In the genomic region with DNA sequence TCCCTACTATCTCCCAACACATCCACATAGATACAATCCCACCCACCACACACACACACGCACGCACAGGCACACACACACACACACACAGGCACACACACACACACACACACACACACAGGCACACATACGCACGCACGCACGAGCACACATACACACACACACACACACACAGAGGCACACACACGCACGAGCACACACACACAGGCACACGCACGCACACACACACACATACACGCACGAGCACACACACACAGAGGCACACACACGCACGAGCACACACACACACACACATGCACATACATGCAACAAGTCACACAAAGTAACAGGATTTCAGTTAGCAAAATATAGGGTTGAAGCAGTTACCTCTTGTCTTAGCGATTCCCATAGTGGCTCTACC, we compare ENCODE assay signal across 11 mouse cellular contexts. TPM values are rescaled to one million over a fixed set of nuclear protein-coding genes. Genes with fewer than 3 reads are reported as not detected.
A peak's percentile ranks its signal among the peaks of the same experiment; 100 is the strongest.
DNase-seq lines count a peak whose midpoint lies in the region; ATAC-seq and TF ChIP-seq lines count a peak whose summit lies in the region.
"Had no signal": no experiment of that assay in that cellular context is flagged by ENCODE, and none has a peak within 500 bp of the region (broad histone marks: within the 10 kb centered on the region; RNA-seq: fewer than 3 reads in every experiment).

No protein-coding gene starts in this region.

- DNase-seq in heart, embryonic 10.5 days (ENCODE audit: low spot score) = no peak
- no peak for DNase-seq in testis, postnatal 14 days (ENCODE audit: low spot score)
- no peak for DNase-seq in adrenal gland, adult 18-20 months (ENCODE audit: low spot score in 2 of 2)
- DNase-seq in right cerebral cortex, postnatal 10 days (ENCODE audit: low spot score in 2 of 2) = no peak
- DNase-seq: cerebellum, postnatal 10 days; kidney, postnatal 4 days had no signal

- no peaks in the 10 kb centered on the region for H3K27me3 ChIP-seq in heart, embryonic 14.5 days (ENCODE audit: control insufficient read depth, insufficient read depth, low read length)
- no peaks in the 10 kb centered on the region for H3K27me3 ChIP-seq in heart, embryonic 10.5 days (ENCODE audit: insufficient read depth, poor library complexity, severe bottlenecking)
- H3K27me3 ChIP-seq in testis, adult 2 months (ENCODE audit: control insufficient read depth, insufficient read depth, low read length) = no peaks in the 10 kb centered on the region
- no peaks in the 10 kb centered on the region for H3K27me3 ChIP-seq in midbrain, embryonic 13.5 days
- H3K27me3 ChIP-seq: embryonic facial prominence, embryonic 15.5 days had no signal

- peak; percentile 38; the same call in 1 of the 2 replicates for TF ChIP-seq POLR2A in testis, adult 2 months (IDR thresholded peaks at IDR 0.05; ENCODE audit: control insufficient read depth, low read depth, low read length)

- no peak overlapping the region for H3K4me3 ChIP-seq in heart, embryonic 14.5 days (ENCODE audit: control insufficient read depth in 1 of 2, insufficient read depth in 1 of 2, low read depth in 1 of 2, low read length in 2 of 2)
- no peak overlapping the region for H3K4me3 ChIP-seq in heart, embryonic 10.5 days
- no peak overlapping the region for H3K4me3 ChIP-seq in testis, adult 2 months (ENCODE audit: control insufficient read depth, low read depth, low read length)
- H3K4me3 ChIP-seq in midbrain, embryonic 13.5 days (replicated peaks) = no peak overlapping the region
- H3K4me3 ChIP-seq: embryonic facial prominence, embryonic 15.5 days had no signal

- H3K9me3 ChIP-seq in heart, embryonic 14.5 days (ENCODE audit: control insufficient read depth, low read length) = no peaks in the 10 kb centered on the region
- H3K9me3 ChIP-seq in heart, embryonic 10.5 days = no peaks in the 10 kb centered on the region
- H3K9me3 ChIP-seq in midbrain, embryonic 13.5 days = no peaks in the 10 kb centered on the region
- H3K9me3 ChIP-seq: embryonic facial prominence, embryonic 15.5 days had no signal

- H3K4me2 ChIP-seq in heart, embryonic 14.5 days (ENCODE audit: low read length) = no peak overlapping the region
- H3K4me2 ChIP-seq in midbrain, embryonic 13.5 days (replicated peaks) = no peak overlapping the region
- H3K4me2 ChIP-seq: embryonic facial prominence, embryonic 15.5 days had no signal

- 0 out of 2 replicates have a peak, but pooled peaks have one; percentile 53 for ATAC-seq in heart, embryonic 14.5 days (ENCODE audit: insufficient number of reproducible peaks, insufficient read depth, low FRiP score, low read depth)
- ATAC-seq in midbrain, embryonic 13.5 days = peak; percentile 76

- 89% methylated on average over 15 of the region's 15 CpGs for WGBS in heart, embryonic 14.5 days
- 83% methylated on average over 15 of the region's 15 CpGs for WGBS in heart, embryonic 10.5 days
- WGBS in midbrain, embryonic 13.5 days = 81% methylated on average over 15 of the region's 15 CpGs

- peaks cover 38% of the 10 kb centered on the region for H3K36me3 ChIP-seq in heart, embryonic 14.5 days (ENCODE audit: control insufficient read depth, insufficient read depth, low read length)
- H3K36me3 ChIP-seq in heart, embryonic 10.5 days = peaks cover 23% of the 10 kb centered on the region
- H3K36me3 ChIP-seq in testis, adult 2 months (ENCODE audit: control insufficient read depth, insufficient read depth, low read length) = peaks cover 3% of the 10 kb centered on the region
- H3K36me3 ChIP-seq in midbrain, embryonic 13.5 days = no peaks in the 10 kb centered on the region

- peak; percentile 9; the same call in 1 of the 2 replicates for TF ChIP-seq CTCF in testis, adult 2 months (IDR thresholded peaks at IDR 0.05; ENCODE audit: control insufficient read depth, insufficient read depth, insufficient replicate concordance, low read depth, low read length)

- 0 out of 4 replicates have a peak overlapping the region, but pooled peaks of 1 of the 2 experiments have one; percentile 25 for H3K27ac ChIP-seq in heart, embryonic 14.5 days (replicated peaks in 1 of 2; ENCODE audit: control insufficient read depth in 1 of 2, insufficient read depth in 1 of 2, low read depth in 2 of 2, low read length in 2 of 2)
- H3K27ac ChIP-seq in heart, embryonic 10.5 days = no peak overlapping the region
- no peak overlapping the region for H3K27ac ChIP-seq in testis, adult 2 months (ENCODE audit: control insufficient read depth, insufficient read depth, low read depth, low read length)
- no peak overlapping the region for H3K27ac ChIP-seq in midbrain, embryonic 13.5 days
- H3K27ac ChIP-seq: embryonic facial prominence, embryonic 15.5 days; liver, embryonic 14.5 days had no signal

- no peak overlapping the region for H3K9ac ChIP-seq in heart, embryonic 14.5 days (ENCODE audit: low read length)
- H3K9ac ChIP-seq in midbrain, embryonic 13.5 days (replicated peaks) = no peak overlapping the region
- H3K9ac ChIP-seq: embryonic facial prominence, embryonic 15.5 days; liver, embryonic 14.5 days had no signal

- H3K4me1 ChIP-seq in heart, embryonic 14.5 days (ENCODE audit: control insufficient read depth in 2 of 2, insufficient read depth in 2 of 2, low read length in 2 of 2) = peaks cover 8 to 24% of the 10 kb centered on the region in 2 experiments
- peaks cover 18% of the 10 kb centered on the region for H3K4me1 ChIP-seq in heart, embryonic 10.5 days
- no peaks in the 10 kb centered on the region for H3K4me1 ChIP-seq in testis, adult 2 months (ENCODE audit: control insufficient read depth, insufficient read depth, low read length)
- peaks cover 19% of the 10 kb centered on the region for H3K4me1 ChIP-seq in midbrain, embryonic 13.5 days (replicated peaks)

RNA-seq across cellular contexts. Expression of a gene that starts 51.1 kb away (rescaled TPM):
- 20.5 and 20.9 TPM in 2 replicates for polyA plus RNA-seq in heart, embryonic 14.5 days (2014; fragmentation: Nextera tagmentation; extraction: Ambion mirVana)
- 11.4 and 17.5 TPM in 2 replicates for polyA plus RNA-seq in heart, embryonic 10.5 days (2016; fragmentation: Nextera tagmentation; extraction: Ambion mirVana)
- 33.4 and 36.0 TPM in 2 replicates for polyA plus RNA-seq in testis, adult 2 months (2012; rRNA removed)
- polyA plus RNA-seq in midbrain, embryonic 13.5 days (2015; fragmentation: Nextera tagmentation; extraction: Ambion mirVana) = 2.1 and 2.6 TPM in 2 replicates
- 10 to 100 TPM; 16.4 to 16.5 TPM for total RNA-seq in adrenal gland, adult 18-20 months (2021)
